Mouse (Mus musculus) stomach, embryonic 16.5 days (tissue): Measurements from ENCODE around the gene Ch25h. TPM values are rescaled to one million over a fixed set of nuclear protein-coding genes. Genes with fewer than 3 reads are reported as not detected.

Experiments used
- ATAC-seq: fragments of 200-750 bp; cut with Nextera tagmentation; 2 replicates; pipeline ENCODE4 v1.8.0; 2017; ENCODE audit warnings: moderate number of reproducible peaks, moderate TSS enrichment; ENCODE audit not compliant: insufficient read depth, low FRiP score
- H3K27ac ChIP-seq: fragments of 300-500 bp; sonication (generic); 2 replicates; pipeline ENCODE4 v1.5.1; 2014; ENCODE audit warnings: low read length
- H3K27me3 ChIP-seq: fragments of 300-500 bp; sonication (generic); 2 replicates; pipeline ENCODE4 v1.6.1; 2014; ENCODE audit warnings: low read length, control low read depth, mixed read lengths; ENCODE audit not compliant: control insufficient read depth, insufficient read depth
- H3K36me3 ChIP-seq: fragments of 300-500 bp; sonication (generic); 2 replicates; pipeline ENCODE4 v1.6.1; 2014; ENCODE audit warnings: low read length; ENCODE audit not compliant: control insufficient read depth, insufficient read depth
- H3K4me1 ChIP-seq: fragments of 300-500 bp; sonication (generic); 2 replicates; pipeline ENCODE4 v1.6.1; 2014; ENCODE audit warnings: low read length, control low read depth, mixed read lengths; ENCODE audit not compliant: control insufficient read depth, insufficient read depth
- H3K4me2 ChIP-seq: fragments of 300-500 bp; sonication (generic); 2 replicates; pipeline ENCODE4 v1.6.1; 2014; ENCODE audit warnings: low read depth, low read length, mixed read lengths
- H3K4me3 ChIP-seq: fragments of 300-500 bp; sonication (generic); replicated peaks from 2 replicates; pipeline ENCODE4 v1.5.1; 2014; ENCODE audit warnings: mild to moderate bottlenecking, low read length
- H3K9ac ChIP-seq: fragments of 300-500 bp; sonication (generic); 2 replicates; pipeline ENCODE4 v1.6.1; 2014; ENCODE audit warnings: low read length
- H3K9me3 ChIP-seq: fragments of 300-500 bp; sonication (generic); replicated peaks from 2 replicates; pipeline ENCODE4 v1.6.1; 2016; ENCODE audit warnings: low read length, control low read depth; ENCODE audit not compliant: control insufficient read depth
- WGBS: fragments of 180-500 bp; shearing (Covaris S2); extraction: QIAGEN DNeasy Blood & Tissue Kit; methylation state at CpG from one replicate; pipeline ENCODE4 v1.1.7; 2014; 5-methylcytosine and 5-hydroxymethylcytosine counted together
- polyA plus RNA-seq: library from polyadenylated mRNA; unstranded; fragments of >200 nt; fragmentation: Nextera tagmentation; extraction: Ambion mirVana; gene quantifications from 2 replicates; pipeline ENCODE4 v1.2.1, GENCODE M21; 2015

The Ch25h gene
- 2.7 and 4.1 TPM in 2 replicates for polyA plus RNA-seq

- 0 out of 2 replicates have a peak, but pooled peaks have one; percentile 37 for ATAC-seq
- under 1% methylated on average over 35 of the region's 35 CpGs for WGBS
These were observed at the start of gene Ch25h for GRCm38 (mm10) chr19:34474991-34475971. Gene Ch25h (minus strand): TSS chr19:34475164.

GRCm38 (mm10) chr19:34524646-34525045 is 49.7 kb upstream of the Ch25h start:
- H3K4me3 ChIP-seq: no peak overlapping the region
- H3K4me1 ChIP-seq: peaks cover 10% of the 10 kb centered on the region
- H3K27ac ChIP-seq: no peak overlapping the region
- no peak for ATAC-seq
- 28% methylated on average over 9 of the region's 9 CpGs for WGBS
- no peak overlapping the region for H3K9ac ChIP-seq
- no peaks in the 10 kb centered on the region for H3K27me3 ChIP-seq
- 0 out of 2 replicates have a peak overlapping the region, but pooled peaks have one; percentile 11 for H3K4me2 ChIP-seq
- no peaks in the 10 kb centered on the region for H3K9me3 ChIP-seq
- no peaks in the 10 kb centered on the region for H3K36me3 ChIP-seq

More at GRCm38 (mm10) chr19:34474991-34475971, at the start of gene Ch25h:
- H3K27ac ChIP-seq: no peak within 1 kb of the TSS; the same call in 1 of the 2 replicates
- peaks cover 10% of the 10 kb centered on the region; the same call in 1 of the 2 replicates for H3K4me1 ChIP-seq
- H3K4me3 ChIP-seq: peak within 1 kb of the TSS; percentile 64
- peak within 1 kb of the TSS; percentile 68 for H3K9ac ChIP-seq
- peak within 1 kb of the TSS; percentile 98 for H3K4me2 ChIP-seq
- H3K27me3 ChIP-seq: peaks cover 10% of the 10 kb centered on the region; the same call in 1 of the 2 replicates
- no peaks in the 10 kb centered on the region for H3K36me3 ChIP-seq
- no peaks in the 10 kb centered on the region for H3K9me3 ChIP-seq

- Histone ChIP-seq H3K9ac (no peak overlapping the region), H3K36me3 (no peaks in the 10 kb centered on the region; the same call in 1 of the 2 replicates), H3K4me3 (no peak overlapping the region), H3K4me1 (peaks cover 10% of the 10 kb centered on the region), H3K4me2 (no peak overlapping the region), H3K9me3 (no peaks in the 10 kb centered on the region), H3K27ac (no peak overlapping the region), H3K27me3 (no peaks in the 10 kb centered on the region)
- WGBS: 76% methylated on average over 12 of the region's 12 CpGs
- ATAC-seq: no peak
These were observed 48.3 kb upstream of the Ch25h start for GRCm38 (mm10) chr19:34523106-34523725.

GRCm38 (mm10) chr19:34521978-34522377 is 47.0 kb upstream of the Ch25h start:
- H3K9ac ChIP-seq: no peak overlapping the region
- 83% methylated on average over 1 of the region's 1 CpGs for WGBS
- H3K27me3 ChIP-seq: no peaks in the 10 kb centered on the region
- H3K4me2 ChIP-seq: no peak overlapping the region
- H3K4me1 ChIP-seq: peaks cover 10% of the 10 kb centered on the region
- H3K4me3 ChIP-seq: no peak overlapping the region
- H3K27ac ChIP-seq: no peak overlapping the region
- no peak for ATAC-seq
- no peaks in the 10 kb centered on the region for H3K9me3 ChIP-seq
- no peaks in the 10 kb centered on the region; the same call in 1 of the 2 replicates for H3K36me3 ChIP-seq

- H3K36me3 ChIP-seq: no peaks in the 10 kb centered on the region; the same call in 1 of the 2 replicates
- 48% methylated on average over 2 of the region's 2 CpGs for WGBS
- H3K27ac ChIP-seq: no peak overlapping the region
- no peak overlapping the region for H3K4me3 ChIP-seq
- no peaks in the 10 kb centered on the region for H3K9me3 ChIP-seq
- no peaks in the 10 kb centered on the region for H3K27me3 ChIP-seq
- peaks cover 8% of the 10 kb centered on the region for H3K4me1 ChIP-seq
- H3K9ac ChIP-seq: no peak overlapping the region
- no peak overlapping the region for H3K4me2 ChIP-seq
- no peak for ATAC-seq
These were observed 46.4 kb upstream of the Ch25h start for GRCm38 (mm10) chr19:34521361-34521760.

GRCm38 (mm10) chr19:34520051-34520450 is 45.1 kb upstream of the Ch25h start:
- Histone ChIP-seq H3K27me3 (no peaks in the 10 kb centered on the region), H3K4me2 (no peak overlapping the region), H3K27ac (no peak overlapping the region), H3K9ac (no peak overlapping the region), H3K4me1 (peaks cover 5% of the 10 kb centered on the region; the same call in 1 of the 2 replicates), H3K36me3 (no peaks in the 10 kb centered on the region; the same call in 1 of the 2 replicates), H3K4me3 (no peak overlapping the region), H3K9me3 (no peaks in the 10 kb centered on the region)
- no peak for ATAC-seq
- 76% methylated on average over 4 of the region's 4 CpGs for WGBS

GRCm38 (mm10) chr19:34519646-34520045 is 44.7 kb upstream of the Ch25h start:
- Histone ChIP-seq H3K4me3 (no peak overlapping the region), H3K4me1 (peaks cover 2% of the 10 kb centered on the region; the same call in 1 of the 2 replicates), H3K9ac (no peak overlapping the region), H3K36me3 (no peaks in the 10 kb centered on the region; the same call in 1 of the 2 replicates), H3K27ac (no peak overlapping the region), H3K9me3 (no peaks in the 10 kb centered on the region), H3K4me2 (no peak overlapping the region), H3K27me3 (no peaks in the 10 kb centered on the region)
- ATAC-seq: no peak
- WGBS: 80% methylated on average over 3 of the region's 3 CpGs

GRCm38 (mm10) chr19:34518786-34519185 is 43.8 kb upstream of the Ch25h start:
- 25% methylated on average over 3 of the region's 3 CpGs for WGBS
- Histone ChIP-seq H3K27me3 (no peaks in the 10 kb centered on the region), H3K9me3 (no peaks in the 10 kb centered on the region), H3K4me1 (no peaks in the 10 kb centered on the region), H3K9ac (no peak overlapping the region), H3K4me3 (no peak overlapping the region), H3K27ac (no peak overlapping the region), H3K4me2 (no peak overlapping the region), H3K36me3 (no peaks in the 10 kb centered on the region; the same call in 1 of the 2 replicates)
- ATAC-seq: no peak
